Mouse (Mus musculus) embryonic facial prominence, embryonic 13.5 days (tissue): ENCODE measurements around the gene Sec61a2. TPM values are rescaled to one million over a fixed set of nuclear protein-coding genes. Genes with fewer than 3 reads are reported as not detected.

Source experiments
- ATAC-seq: fragments of 200-750 bp; cut with Nextera tagmentation; 2 replicates; pipeline ENCODE4 v1.8.0; 2017; ENCODE audit warnings: low read depth; ENCODE audit not compliant: insufficient number of reproducible peaks, insufficient read depth, low FRiP score, low TSS enrichment
- H3K27ac ChIP-seq: fragments of 300-500 bp; sonication (generic); 2 replicates; pipeline ENCODE4 v1.5.1; 2015; ENCODE audit warnings: moderate library complexity, mild to moderate bottlenecking, inconsistent platforms
- H3K27me3 ChIP-seq: fragments of 300-500 bp; sonication (generic); 2 replicates; pipeline ENCODE4 v1.6.1; 2015; ENCODE audit warnings: mild to moderate bottlenecking, inconsistent platforms
- H3K36me3 ChIP-seq: fragments of 300-500 bp; sonication (generic); 2 replicates; pipeline ENCODE4 v1.6.1; 2015; ENCODE audit warnings: mild to moderate bottlenecking, inconsistent platforms
- H3K4me1 ChIP-seq: fragments of 300-500 bp; sonication (generic); 2 replicates; pipeline ENCODE4 v1.6.1; 2015; ENCODE audit warnings: inconsistent platforms
- H3K4me2 ChIP-seq: fragments of 300-500 bp; sonication (generic); 2 replicates; pipeline ENCODE4 v1.6.1; 2015; ENCODE audit warnings: moderate library complexity, mild to moderate bottlenecking, inconsistent platforms
- H3K4me3 ChIP-seq: fragments of 300-500 bp; sonication (generic); 2 replicates; pipeline ENCODE4 v1.5.1; 2015; ENCODE audit warnings: mild to moderate bottlenecking, inconsistent platforms
- H3K9ac ChIP-seq: fragments of 300-500 bp; sonication (generic); 2 replicates; pipeline ENCODE4 v1.6.1; 2015; ENCODE audit warnings: mild to moderate bottlenecking, inconsistent platforms
- H3K9me3 ChIP-seq: fragments of 300-500 bp; sonication (generic); 2 replicates; pipeline ENCODE4 v1.6.1; 2016; ENCODE audit warnings: inconsistent platforms
- WGBS: fragments of 180-500 bp; shearing (Covaris S2); methylation state at CpG from one replicate; pipeline ENCODE4 v1.1.7; 2015; ENCODE audit warnings: mixed read lengths; 5-methylcytosine and 5-hydroxymethylcytosine counted together
- polyA plus RNA-seq: library from polyadenylated mRNA; unstranded; fragments of >200 nt; fragmentation: Nextera tagmentation; extraction: Ambion mirVana; gene quantifications from 2 replicates; pipeline ENCODE4 v1.2.1, GENCODE M21; 2015

Sec61a2 gene
- polyA plus RNA-seq, 1 experiment from 2014 or later: 119 TPM

- ATAC-seq: no peak
- H3K9me3 ChIP-seq: no peaks in the 10 kb centered on the region
- no peak overlapping the region for H3K9ac ChIP-seq
- H3K4me1 ChIP-seq: no peaks in the 10 kb centered on the region
- no peak overlapping the region for H3K4me2 ChIP-seq
- H3K36me3 ChIP-seq: peaks cover 51% of the 10 kb centered on the region
- WGBS: 89% methylated on average over 5 of the region's 5 CpGs
- no peak overlapping the region for H3K4me3 ChIP-seq
- H3K27ac ChIP-seq: no peak overlapping the region
- H3K27me3 ChIP-seq: no peaks in the 10 kb centered on the region
These were observed 70.5 kb downstream of the Sec61a2 start for GRCm38 (mm10) chr2:5824685-5825084.

GRCm38 (mm10) chr2:5824213-5824612, 71.0 kb downstream of the Sec61a2 start:
- H3K9ac ChIP-seq: no peak overlapping the region
- H3K4me1 ChIP-seq: no peaks in the 10 kb centered on the region
- WGBS: 22% methylated on average over 1 of the region's 1 CpGs
- H3K36me3 ChIP-seq: peaks cover 53% of the 10 kb centered on the region
- H3K9me3 ChIP-seq: no peaks in the 10 kb centered on the region
- H3K27ac ChIP-seq: no peak overlapping the region
- H3K27me3 ChIP-seq: no peaks in the 10 kb centered on the region
- H3K4me3 ChIP-seq: no peak overlapping the region
- no peak for ATAC-seq
- no peak overlapping the region for H3K4me2 ChIP-seq

- Histone ChIP-seq H3K9me3 (no peaks in the 10 kb centered on the region), H3K4me1 (no peaks in the 10 kb centered on the region), H3K27me3 (no peaks in the 10 kb centered on the region), H3K4me2 (no peak overlapping the region), H3K4me3 (no peak overlapping the region), H3K36me3 (peaks cover 64% of the 10 kb centered on the region), H3K9ac (no peak overlapping the region), H3K27ac (no peak overlapping the region)
- ATAC-seq: no peak
- 92% methylated on average over 6 of the region's 6 CpGs for WGBS
These were observed 72.8 kb downstream of the Sec61a2 start for GRCm38 (mm10) chr2:5822449-5822848.

GRCm38 (mm10) chr2:5821264-5821663, 74.0 kb downstream of the Sec61a2 start:
- Histone ChIP-seq H3K9ac (no peak overlapping the region), H3K27me3 (no peaks in the 10 kb centered on the region), H3K27ac (no peak overlapping the region), H3K4me2 (no peak overlapping the region), H3K4me3 (no peak overlapping the region), H3K4me1 (no peaks in the 10 kb centered on the region), H3K9me3 (no peaks in the 10 kb centered on the region), H3K36me3 (peaks cover 65% of the 10 kb centered on the region)
- 86% methylated on average over 10 of the region's 10 CpGs for WGBS
- ATAC-seq: no peak

Other genes starting within 250 kb of the Sec61a2 start
- 5.2 and 8.3 TPM in 2 replicates for gene Camk1d, start 180.9 kb downstream of the Sec61a2 start, polyA plus RNA-seq
- gene Nudt5, start 50.4 kb downstream of the Sec61a2 start, polyA plus RNA-seq: 78.0 and 83.0 TPM in 2 replicates
- gene Cdc123, start 50.3 kb downstream of the Sec61a2 start, polyA plus RNA-seq: 351 and 402 TPM in 2 replicates
- 1.5 and 1.6 TPM in 2 replicates for gene Gm13199, start 32.5 kb downstream of the Sec61a2 start, polyA plus RNA-seq
- gene Dhtkd1, start 47.4 kb upstream of the Sec61a2 start, polyA plus RNA-seq: 7.0 and 7.2 TPM in 2 replicates
- gene Upf2, start 56.0 kb upstream of the Sec61a2 start, polyA plus RNA-seq: 12.8 and 15.6 TPM in 2 replicates
- 9.4 and 10.1 TPM in 2 replicates for gene Proser2, start 234.8 kb upstream of the Sec61a2 start, polyA plus RNA-seq